Mouse (Mus musculus): ENCODE data around the gene Eaf1.

DNA sequence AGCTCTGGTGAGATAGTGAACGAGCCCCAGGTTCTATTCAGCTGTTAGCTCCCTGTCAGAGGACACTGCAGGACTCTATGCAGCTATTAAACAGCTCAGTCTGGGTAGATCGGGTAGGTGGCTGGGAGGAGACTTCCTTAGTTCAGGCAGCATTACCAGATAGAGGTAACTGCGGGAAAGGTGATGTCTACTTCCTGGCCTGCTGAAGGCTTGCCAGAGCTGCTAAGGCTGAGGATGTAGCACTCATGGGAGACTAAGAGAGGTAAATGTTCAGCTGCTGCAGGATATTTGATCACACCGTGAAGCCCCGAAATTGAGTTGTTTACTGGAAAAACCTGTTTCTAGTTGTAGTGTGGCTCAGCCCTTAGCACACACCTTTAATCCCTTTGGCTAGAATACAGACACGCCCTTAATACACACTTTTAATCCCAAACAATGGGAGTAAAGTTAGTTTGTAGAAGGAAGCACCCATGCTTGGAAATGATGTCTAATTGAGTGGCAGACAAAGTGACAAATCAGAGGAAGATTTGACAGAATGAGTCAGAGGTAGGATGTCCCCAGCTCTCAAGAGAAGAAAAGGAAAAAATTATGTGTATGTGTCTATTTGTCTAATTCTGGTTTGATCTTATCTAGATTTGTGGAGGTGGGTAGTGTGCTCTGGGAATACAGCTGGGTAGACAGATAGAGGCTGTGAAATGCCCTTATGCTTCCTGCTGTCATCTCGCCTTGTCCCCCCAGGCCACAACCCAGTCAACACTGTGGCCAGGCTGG lies 31.0 kb downstream of the Eaf1 start:
- TF ChIP-seq POLR2A (IDR thresholded peaks at IDR 0.05; ENCODE audit: low read depth, low read length) (no peak), CTCF (IDR thresholded peaks at IDR 0.05; ENCODE audit: extremely low read depth, insufficient read depth, insufficient read length, insufficient replicate concordance) (no peak)
